Mouse (Mus musculus) midbrain, embryonic 13.5 days (tissue): ENCODE data around the gene Hoxa1. TPM values are rescaled to one million over a fixed set of nuclear protein-coding genes. Genes with fewer than 3 reads are reported as not detected.
A peak's percentile ranks its signal among the peaks of the same experiment; 100 is the strongest.

ENCODE experiments used
- ATAC-seq: fragments of 200-750 bp; cut with Nextera tagmentation; 2 replicates; pipeline ENCODE4 v1.8.0; 2017; ENCODE audit warnings: mild to moderate bottlenecking, moderate TSS enrichment, moderate library complexity
- H3K27ac ChIP-seq: fragments of 300-500 bp; sonication (generic); 2 replicates; pipeline ENCODE4 v1.5.1; 2015; ENCODE audit warnings: inconsistent platforms, mild to moderate bottlenecking, moderate library complexity
- H3K27me3 ChIP-seq: fragments of 300-500 bp; sonication (generic); 2 replicates; pipeline ENCODE4 v1.6.1; 2015; ENCODE audit warnings: mild to moderate bottlenecking, inconsistent platforms
- H3K36me3 ChIP-seq: fragments of 300-500 bp; sonication (generic); 2 replicates; pipeline ENCODE4 v1.6.1; 2015; ENCODE audit warnings: mild to moderate bottlenecking, inconsistent platforms
- H3K4me1 ChIP-seq: fragments of 300-500 bp; sonication (generic); replicated peaks from 2 replicates; pipeline ENCODE4 v1.6.1; 2015; ENCODE audit warnings: inconsistent platforms
- H3K4me2 ChIP-seq: fragments of 300-500 bp; sonication (generic); replicated peaks from 2 replicates; pipeline ENCODE4 v1.6.1; 2015; ENCODE audit warnings: moderate library complexity, mild to moderate bottlenecking, inconsistent platforms
- H3K4me3 ChIP-seq: fragments of 300-500 bp; sonication (generic); replicated peaks from 2 replicates; pipeline ENCODE4 v1.5.1; 2015; ENCODE audit warnings: mild to moderate bottlenecking, inconsistent platforms
- H3K9ac ChIP-seq: fragments of 300-500 bp; sonication (generic); replicated peaks from 2 replicates; pipeline ENCODE4 v1.6.1; 2015; ENCODE audit warnings: mild to moderate bottlenecking, inconsistent platforms
- H3K9me3 ChIP-seq: fragments of 300-500 bp; sonication (generic); 2 replicates; pipeline ENCODE4 v1.6.1; 2016; ENCODE audit warnings: mild to moderate bottlenecking, inconsistent platforms
- WGBS: fragments of 180-500 bp; shearing (Covaris S2); methylation state at CpG from one replicate; pipeline ENCODE4 v1.1.7; 2015; 5-methylcytosine and 5-hydroxymethylcytosine counted together
- polyA plus RNA-seq: library from polyadenylated mRNA; unstranded; fragments of >200 nt; fragmentation: Nextera tagmentation; extraction: Ambion mirVana; gene quantifications from 2 replicates; pipeline ENCODE4 v1.2.1, GENCODE M21; 2015

The Hoxa1 gene
- polyA plus RNA-seq, 1 experiment from 2014 or later = 0.07 TPM

- no peak for ATAC-seq
- no peak overlapping the region for H3K27ac ChIP-seq
Observed at GRCm38 (mm10) chr6:52138576-52138975, 19.5 kb downstream of the Hoxa1 start.

GRCm38 (mm10) chr6:52137841-52138535, 20.1 kb downstream of the Hoxa1 start:
- Histone ChIP-seq H3K27ac (no peak overlapping the region), H3K27me3 (peaks cover 21% of the 10 kb centered on the region), H3K9me3 (no peaks in the 10 kb centered on the region), H3K4me1 (peaks cover 12% of the 10 kb centered on the region; the same call in 1 of the 2 replicates), H3K4me2 (no peak overlapping the region), H3K4me3 (no peak overlapping the region), H3K36me3 (no peaks in the 10 kb centered on the region), H3K9ac (no peak overlapping the region)
- peak; percentile 63; the same call in 1 of the 2 replicates for ATAC-seq
- 58% methylated on average over 9 of the region's 9 CpGs for WGBS

More at GRCm38 (mm10) chr6:52138576-52138975, 19.5 kb downstream of the Hoxa1 start:
- Histone ChIP-seq H3K27me3 (peaks cover 26% of the 10 kb centered on the region), H3K4me3 (no peak overlapping the region), H3K36me3 (no peaks in the 10 kb centered on the region), H3K4me2 (no peak overlapping the region), H3K4me1 (peaks cover 12% of the 10 kb centered on the region; the same call in 1 of the 2 replicates), H3K9me3 (no peaks in the 10 kb centered on the region), H3K9ac (no peak overlapping the region)
- 83% methylated on average over 10 of the region's 10 CpGs for WGBS

GRCm38 (mm10) chr6:52123673-52124072, 34.4 kb downstream of the Hoxa1 start:
- ATAC-seq = no peak
- WGBS = 83% methylated on average over 4 of the region's 4 CpGs

GRCm38 (mm10) chr6:52121173-52121572, 36.9 kb downstream of the Hoxa1 start:
- no peak overlapping the region for H3K27ac ChIP-seq
- 0 out of 2 replicates have a peak, but pooled peaks cover 6% of the 10 kb centered on the region for H3K27me3 ChIP-seq
- H3K4me2 ChIP-seq = no peak overlapping the region
- H3K36me3 ChIP-seq = no peaks in the 10 kb centered on the region
- no peak overlapping the region for H3K9ac ChIP-seq
- no peaks in the 10 kb centered on the region for H3K9me3 ChIP-seq
- H3K4me1 ChIP-seq = peaks cover 22% of the 10 kb centered on the region
- WGBS = 71% methylated on average over 3 of the region's 3 CpGs
- no peak for ATAC-seq
- no peak overlapping the region for H3K4me3 ChIP-seq

More at GRCm38 (mm10) chr6:52123673-52124072, 34.4 kb downstream of the Hoxa1 start:
- H3K4me2 ChIP-seq = no peak overlapping the region
- H3K4me3 ChIP-seq = no peak overlapping the region
- H3K9me3 ChIP-seq = no peaks in the 10 kb centered on the region
- H3K9ac ChIP-seq = no peak overlapping the region
- H3K27me3 ChIP-seq = 0 out of 2 replicates have a peak, but pooled peaks cover 6% of the 10 kb centered on the region
- H3K4me1 ChIP-seq = peaks cover 18% of the 10 kb centered on the region
- H3K27ac ChIP-seq = no peak overlapping the region
- no peaks in the 10 kb centered on the region for H3K36me3 ChIP-seq

- 0 out of 2 replicates have a peak overlapping the region, but pooled peaks have one; percentile 19 for H3K9ac ChIP-seq
- H3K36me3 ChIP-seq = no peaks in the 10 kb centered on the region
- peak; percentile 93 for ATAC-seq
- 16% methylated on average over 6 of the region's 6 CpGs for WGBS
- H3K27ac ChIP-seq = peak overlapping the region; percentile 79
- H3K4me1 ChIP-seq = peaks cover 22% of the 10 kb centered on the region
- H3K9me3 ChIP-seq = no peaks in the 10 kb centered on the region
- H3K4me2 ChIP-seq = no peak overlapping the region
- H3K4me3 ChIP-seq = no peak overlapping the region
- H3K27me3 ChIP-seq = 0 out of 2 replicates have a peak, but pooled peaks cover 5% of the 10 kb centered on the region
Observed at GRCm38 (mm10) chr6:52118903-52119635, 39.0 kb downstream of the Hoxa1 start.

GRCm38 (mm10) chr6:52115899-52116298, 42.2 kb downstream of the Hoxa1 start:
- no peak overlapping the region for H3K9ac ChIP-seq
- no peaks in the 10 kb centered on the region for H3K27me3 ChIP-seq
- peaks cover 22% of the 10 kb centered on the region for H3K4me1 ChIP-seq
- H3K36me3 ChIP-seq = no peaks in the 10 kb centered on the region
- ATAC-seq = no peak
- no peak overlapping the region for H3K4me3 ChIP-seq
- WGBS = 25% methylated on average over 5 of the region's 5 CpGs
- no peak overlapping the region for H3K4me2 ChIP-seq
- no peak overlapping the region for H3K27ac ChIP-seq
- no peaks in the 10 kb centered on the region for H3K9me3 ChIP-seq

- WGBS = 84% methylated on average over 4 of the region's 4 CpGs
- no peak overlapping the region for H3K4me3 ChIP-seq
- ATAC-seq = no peak
- no peaks in the 10 kb centered on the region for H3K9me3 ChIP-seq
- H3K4me2 ChIP-seq = no peak overlapping the region
- H3K27ac ChIP-seq = no peak overlapping the region
- H3K36me3 ChIP-seq = no peaks in the 10 kb centered on the region
- H3K4me1 ChIP-seq = no peaks in the 10 kb centered on the region
- H3K27me3 ChIP-seq = no peaks in the 10 kb centered on the region
- no peak overlapping the region for H3K9ac ChIP-seq
Observed at GRCm38 (mm10) chr6:52111846-52112245, 46.3 kb downstream of the Hoxa1 start.

GRCm38 (mm10) chr6:52107400-52107799, 50.7 kb downstream of the Hoxa1 start:
- Histone ChIP-seq H3K27me3 (no peaks in the 10 kb centered on the region), H3K27ac (no peak overlapping the region), H3K4me1 (no peaks in the 10 kb centered on the region), H3K4me3 (no peak overlapping the region), H3K4me2 (no peak overlapping the region), H3K36me3 (no peaks in the 10 kb centered on the region), H3K9me3 (no peaks in the 10 kb centered on the region), H3K9ac (no peak overlapping the region)
- no peak for ATAC-seq
- 91% methylated on average over 3 of the region's 3 CpGs for WGBS

GRCm38 (mm10) chr6:52106716-52107115, 51.4 kb downstream of the Hoxa1 start:
- no peaks in the 10 kb centered on the region for H3K4me1 ChIP-seq
- ATAC-seq = no peak
- WGBS = 81% methylated on average over 3 of the region's 3 CpGs
- no peak overlapping the region for H3K9ac ChIP-seq
- no peaks in the 10 kb centered on the region for H3K36me3 ChIP-seq
- no peak overlapping the region for H3K4me3 ChIP-seq
- no peak overlapping the region for H3K4me2 ChIP-seq
- no peak overlapping the region for H3K27ac ChIP-seq
- no peaks in the 10 kb centered on the region for H3K9me3 ChIP-seq
- H3K27me3 ChIP-seq = no peaks in the 10 kb centered on the region

GRCm38 (mm10) chr6:52106178-52106577, 51.9 kb downstream of the Hoxa1 start:
- WGBS = 48% methylated on average over 3 of the region's 3 CpGs
- H3K4me3 ChIP-seq = no peak overlapping the region
- H3K4me2 ChIP-seq = no peak overlapping the region
- no peaks in the 10 kb centered on the region for H3K4me1 ChIP-seq
- no peak overlapping the region for H3K9ac ChIP-seq
- no peaks in the 10 kb centered on the region for H3K36me3 ChIP-seq
- no peaks in the 10 kb centered on the region for H3K9me3 ChIP-seq
- ATAC-seq = no peak
- no peaks in the 10 kb centered on the region for H3K27me3 ChIP-seq
- no peak overlapping the region for H3K27ac ChIP-seq
